Mouse (Mus musculus) bone marrow macrophage, adult 2 months (primary cell): ENCODE measurements around the gene Plekhg6.

Experiments
- CTCF ChIP-seq: IDR thresholded peaks from 2 replicates; pipeline ENCODE4 v1.5.1; 2012; ENCODE audit warnings: low read depth, mild to moderate bottlenecking, low read length, moderate library complexity
- POLR2A ChIP-seq: IDR thresholded peaks from 2 replicates; pipeline ENCODE4 v1.6.1; 2012; ENCODE audit warnings: mild to moderate bottlenecking, low read depth, low read length, borderline replicate concordance

DNA sequence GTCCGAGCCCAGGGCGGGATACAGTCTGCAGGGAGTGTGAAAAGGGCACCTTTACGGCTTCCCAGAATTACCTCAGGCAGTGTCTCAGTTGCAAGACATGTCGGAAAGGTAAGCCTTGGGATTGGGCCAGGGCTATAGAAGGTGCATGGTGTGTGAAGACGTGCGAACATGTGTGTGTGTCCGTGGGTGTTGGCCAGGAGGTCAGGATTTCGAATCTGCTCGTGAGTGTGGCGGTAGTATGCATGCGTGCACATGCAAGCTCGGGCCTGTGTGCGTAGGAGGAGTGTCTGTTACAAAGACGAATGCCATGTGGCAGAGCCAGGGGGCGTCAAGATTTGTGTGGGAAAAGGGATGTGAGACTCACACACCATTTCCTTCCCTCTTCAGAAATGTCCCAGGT is 23.3 kb downstream of the Plekhg6 start:
- TF ChIP-seq CTCF (no peak), POLR2A (no peak)
